Mouse (Mus musculus): ENCODE measurements around the gene Pde4b.

- no peak; the same call in 1 of the 2 replicates for TF ChIP-seq CTCF (IDR thresholded peaks at IDR 0.05; ENCODE audit: low read depth, low read length)
- no peak for TF ChIP-seq POLR2A (IDR thresholded peaks at IDR 0.05; ENCODE audit: extremely low read depth, insufficient read depth, low read length)
Observed at GRCm38 (mm10) chr4:102511511-102511910, 424.2 kb downstream of the Pde4b start.
